Mouse (Mus musculus) liver, postnatal 0 days (tissue): Measurements from ENCODE around the gene Rprml. TPM values are rescaled to one million over a fixed set of nuclear protein-coding genes. Genes with fewer than 3 reads are reported as not detected.

Experiments used
- ATAC-seq: fragments of 200-750 bp; cut with Nextera tagmentation; 2 replicates; pipeline ENCODE4 v1.8.0; 2017; ENCODE audit warnings: mild to moderate bottlenecking, moderate library complexity
- DNase-seq: peaks from one replicate; pipeline ENCODE4 v3.0.0-alpha.2; 2016
- H3K27ac ChIP-seq: fragments of 300-500 bp; sonication (generic); 2 replicates; pipeline ENCODE4 v1.5.1; 2014; ENCODE audit warnings: antibody characterized with exemption, moderate library complexity, mild to moderate bottlenecking, low read depth
- H3K27me3 ChIP-seq: fragments of 300-500 bp; sonication (generic); 2 replicates; pipeline ENCODE4 v1.6.1; 2014; ENCODE audit warnings: low read length, control low read depth, mixed read lengths; ENCODE audit not compliant: insufficient read depth
- H3K36me3 ChIP-seq: fragments of 300-500 bp; sonication (generic); replicated peaks from 2 replicates; pipeline ENCODE4 v1.6.1; 2014; ENCODE audit warnings: mild to moderate bottlenecking, control low read depth, low read length, moderate library complexity, mixed read lengths; ENCODE audit not compliant: insufficient read depth
- H3K4me1 ChIP-seq: fragments of 300-500 bp; sonication (generic); 2 replicates; pipeline ENCODE4 v1.6.1; 2014; ENCODE audit warnings: antibody characterized with exemption, mild to moderate bottlenecking, control low read depth; ENCODE audit not compliant: insufficient read depth
- H3K4me2 ChIP-seq: fragments of 300-500 bp; sonication (generic); 2 replicates; pipeline ENCODE4 v1.6.1; 2014; ENCODE audit warnings: low read depth, mild to moderate bottlenecking, low read length, moderate library complexity, mixed read lengths
- H3K4me3 ChIP-seq: fragments of 300-500 bp; sonication (generic); 2 replicates; pipeline ENCODE4 v1.5.1; 2014; ENCODE audit warnings: low read depth, low read length
- H3K9ac ChIP-seq: fragments of 300-500 bp; sonication (generic); replicated peaks from 2 replicates; pipeline ENCODE4 v1.6.1; 2014; ENCODE audit warnings: mild to moderate bottlenecking, moderate library complexity
- H3K9me3 ChIP-seq: fragments of 300-500 bp; sonication (generic); 2 replicates; pipeline ENCODE4 v1.6.1; 2016; ENCODE audit warnings: mild to moderate bottlenecking, control low read depth, low read length, mixed read lengths
- CTCF ChIP-seq: sonication (generic); IDR thresholded peaks from 2 replicates; pipeline ENCODE4 v1.5.1; 2016; ENCODE audit warnings: antibody characterized with exemption, low read depth
- EP300 ChIP-seq: IDR thresholded peaks from 2 replicates; pipeline ENCODE4 v1.6.1; 2016; ENCODE audit warnings: antibody characterized with exemption, low read depth, mild to moderate bottlenecking
- WGBS: fragments of 180-500 bp; shearing (Covaris S2); extraction: QIAGEN DNeasy Blood & Tissue Kit; methylation state at CpG from one replicate; pipeline ENCODE4 v1.1.7; 2014; ENCODE audit not compliant: insufficient replicate concordance; 5-methylcytosine and 5-hydroxymethylcytosine counted together
- polyA plus RNA-seq: library from polyadenylated mRNA; unstranded; fragments of >200 nt; fragmentation: Nextera tagmentation; extraction: Ambion mirVana; gene quantifications from 2 replicates; pipeline ENCODE4 v1.2.1, GENCODE M21; 2015

Gene Rprml
- polyA plus RNA-seq, 1 experiment from 2014 or later, result not detected

DNA sequence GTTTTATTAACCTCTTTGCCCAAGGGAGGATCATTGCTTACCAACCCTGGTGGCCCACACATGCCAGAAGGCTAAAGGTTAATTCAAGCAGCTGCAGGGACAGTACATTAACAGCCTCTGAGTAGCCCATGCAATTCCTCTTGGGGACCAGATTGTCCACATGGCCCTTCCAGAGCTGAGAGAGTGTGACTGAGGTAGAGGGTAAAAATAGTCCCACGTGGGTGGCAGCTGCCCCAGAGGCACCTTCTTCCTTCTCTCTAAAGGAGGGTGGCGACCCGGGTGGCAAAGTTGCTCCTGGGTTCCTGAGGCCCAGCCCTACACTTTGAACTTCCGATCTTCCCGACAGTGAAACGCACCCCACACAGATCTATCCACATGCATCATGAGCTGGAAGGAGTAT, 3.1 kb upstream of the Rprml start:
- Histone ChIP-seq H3K4me1 (no peaks in the 10 kb centered on the region), H3K9ac (no peak overlapping the region), H3K27ac (no peak overlapping the region), H3K4me2 (no peak overlapping the region), H3K4me3 (no peak overlapping the region), H3K9me3 (no peaks in the 10 kb centered on the region), H3K36me3 (no peaks in the 10 kb centered on the region), H3K27me3 (peaks cover 44% of the 10 kb centered on the region)
- TF ChIP-seq CTCF (no peak), EP300 (no peak)
- 75% methylated on average over 6 of the region's 6 CpGs for WGBS
- ATAC-seq (no peak), DNase-seq (peak; percentile 6)

DNA sequence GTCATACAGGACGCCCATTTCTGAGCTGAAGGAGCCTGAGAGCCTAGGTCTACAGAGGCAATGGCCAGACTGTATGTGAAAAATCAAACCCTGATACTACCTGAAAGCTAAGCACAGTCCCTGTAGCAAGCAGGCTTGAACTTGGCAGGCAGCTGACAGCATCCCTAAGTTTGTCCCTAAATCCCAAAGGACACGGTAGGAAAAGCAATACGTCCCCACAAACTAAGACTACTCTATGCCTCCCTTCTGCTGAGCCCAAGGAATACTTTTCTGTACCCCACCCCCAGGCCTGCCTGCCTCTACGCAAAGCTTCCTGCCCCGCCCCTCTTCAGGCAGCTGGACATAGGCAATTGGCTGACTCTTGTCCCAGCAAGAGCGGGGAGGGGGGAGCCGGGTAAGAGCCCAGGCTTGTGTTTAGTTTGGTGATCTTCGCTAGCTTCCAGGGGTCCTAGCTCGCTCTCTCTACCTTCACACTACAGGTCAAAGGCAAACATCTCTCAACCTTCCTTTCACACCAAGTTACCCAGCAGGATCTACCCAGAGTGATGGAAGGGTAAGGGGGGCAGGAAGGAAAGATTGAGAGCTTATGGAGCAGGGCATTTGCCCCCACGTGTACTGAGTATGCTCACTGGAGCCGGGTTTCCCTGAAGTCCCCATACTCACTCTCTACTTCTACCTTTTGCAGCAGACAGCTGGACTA, 1.3 kb upstream of the Rprml start:
- Histone ChIP-seq H3K27ac (no peak overlapping the region), H3K27me3 (peaks cover 59% of the 10 kb centered on the region), H3K4me2 (no peak overlapping the region), H3K9ac (no peak overlapping the region), H3K9me3 (no peaks in the 10 kb centered on the region), H3K4me3 (no peak overlapping the region), H3K36me3 (no peaks in the 10 kb centered on the region), H3K4me1 (no peaks in the 10 kb centered on the region)
- ATAC-seq, result no peak
- 11% methylated on average over 11 of the region's 11 CpGs for WGBS
- DNase-seq, result no peak
- TF ChIP-seq CTCF, result no peak

DNA sequence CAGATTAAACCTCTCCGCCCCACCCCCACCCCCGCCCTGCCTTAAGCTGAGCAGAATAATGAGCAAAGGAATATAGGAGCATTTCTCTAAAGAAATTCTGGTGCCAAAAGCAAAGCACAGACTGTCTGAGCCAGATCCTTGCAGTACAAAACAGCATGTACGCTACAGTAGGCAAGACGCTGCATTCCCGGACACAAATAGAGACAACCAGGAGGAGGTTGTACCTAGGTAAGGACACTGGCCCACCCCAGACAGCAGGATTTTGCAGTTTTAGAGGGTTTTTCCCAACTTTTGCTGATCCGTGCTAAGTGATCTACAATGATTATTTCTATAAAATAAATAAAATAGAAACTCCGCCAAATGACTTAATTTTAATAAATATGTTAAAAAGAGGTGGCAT, 714 bp upstream of the Rprml start:
- 30% methylated on average over 7 of the region's 7 CpGs for WGBS
- H3K9me3 ChIP-seq, result no peaks in the 10 kb centered on the region
- no peak for ATAC-seq
- DNase-seq, result no peak
- H3K27me3 ChIP-seq, result peaks cover 59% of the 10 kb centered on the region
- no peak overlapping the region for H3K4me3 ChIP-seq
- no peaks in the 10 kb centered on the region for H3K36me3 ChIP-seq
- H3K9ac ChIP-seq, result no peak overlapping the region
- H3K4me1 ChIP-seq, result no peaks in the 10 kb centered on the region
- no peak overlapping the region for H3K4me2 ChIP-seq
- H3K27ac ChIP-seq, result no peak overlapping the region
- no peak for TF ChIP-seq CTCF
- TF ChIP-seq EP300, result no peak

DNA sequence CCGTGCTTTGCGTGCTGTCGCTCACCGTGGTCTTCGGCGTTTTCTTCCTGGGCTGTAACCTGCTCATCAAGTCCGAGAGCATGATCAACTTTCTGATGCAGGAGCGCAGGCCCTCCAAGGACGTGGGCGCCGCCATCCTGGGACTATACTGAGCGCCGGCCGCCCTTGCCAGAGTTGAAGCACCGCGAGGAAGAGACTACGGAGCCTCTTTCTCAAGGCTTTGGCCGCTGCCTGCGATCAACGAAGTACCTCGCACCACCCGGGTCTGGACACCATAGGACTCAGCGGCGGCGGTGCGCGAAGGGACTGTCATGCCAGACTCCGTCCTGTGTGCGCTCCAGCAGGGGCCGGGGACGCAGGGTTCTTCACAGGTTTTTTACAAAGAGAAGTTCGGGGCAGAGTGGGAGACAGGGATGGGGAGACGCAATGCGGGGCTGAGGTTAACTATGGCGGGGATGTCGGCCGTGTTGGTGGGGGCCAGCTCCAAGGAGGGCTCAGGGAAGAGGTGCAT, 668 bp downstream of the Rprml start:
- Histone ChIP-seq H3K9me3 (no peaks in the 10 kb centered on the region), H3K4me3 (0 out of 2 replicates have a peak overlapping the region, but pooled peaks have one; percentile 19), H3K27ac (no peak overlapping the region), H3K36me3 (no peaks in the 10 kb centered on the region), H3K9ac (no peak overlapping the region), H3K4me2 (0 out of 2 replicates have a peak overlapping the region, but pooled peaks have one; percentile 44), H3K4me1 (no peaks in the 10 kb centered on the region), H3K27me3 (peaks cover 62% of the 10 kb centered on the region)
- WGBS, result 3% methylated on average over 37 of the region's 37 CpGs
- ATAC-seq (no peak), DNase-seq (no peak)
- no peak for TF ChIP-seq EP300

DNA sequence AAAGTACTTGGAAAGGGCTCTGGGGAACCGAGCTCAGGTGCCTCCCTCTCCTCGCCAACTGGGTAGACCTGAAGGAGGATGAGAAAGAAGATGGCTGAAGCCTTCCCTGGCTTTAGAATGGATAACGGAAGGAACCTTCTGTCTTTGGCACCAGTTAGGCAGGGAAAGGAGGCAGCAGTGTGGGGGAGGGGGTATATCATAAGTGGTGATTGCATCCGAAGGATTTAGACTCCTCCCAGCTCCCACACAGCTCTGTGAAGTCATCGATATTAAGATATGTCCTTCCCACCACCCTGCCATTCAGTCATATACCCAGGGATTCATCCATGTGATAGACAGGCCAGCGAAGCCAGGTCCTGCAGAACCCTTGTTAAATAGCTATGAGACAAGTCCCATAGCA, 2.1 kb downstream of the Rprml start:
- H3K27me3 ChIP-seq, result peaks cover 62% of the 10 kb centered on the region
- no peak overlapping the region for H3K4me3 ChIP-seq
- no peaks in the 10 kb centered on the region for H3K36me3 ChIP-seq
- DNase-seq, result no peak
- H3K9me3 ChIP-seq, result no peaks in the 10 kb centered on the region
- WGBS, result 72% methylated on average over 6 of the region's 6 CpGs
- H3K9ac ChIP-seq, result no peak overlapping the region
- H3K27ac ChIP-seq, result no peak overlapping the region
- H3K4me1 ChIP-seq, result no peaks in the 10 kb centered on the region
- TF ChIP-seq EP300 (no peak), CTCF (no peak)
- ATAC-seq, result no peak
- H3K4me2 ChIP-seq, result no peak overlapping the region

DNA sequence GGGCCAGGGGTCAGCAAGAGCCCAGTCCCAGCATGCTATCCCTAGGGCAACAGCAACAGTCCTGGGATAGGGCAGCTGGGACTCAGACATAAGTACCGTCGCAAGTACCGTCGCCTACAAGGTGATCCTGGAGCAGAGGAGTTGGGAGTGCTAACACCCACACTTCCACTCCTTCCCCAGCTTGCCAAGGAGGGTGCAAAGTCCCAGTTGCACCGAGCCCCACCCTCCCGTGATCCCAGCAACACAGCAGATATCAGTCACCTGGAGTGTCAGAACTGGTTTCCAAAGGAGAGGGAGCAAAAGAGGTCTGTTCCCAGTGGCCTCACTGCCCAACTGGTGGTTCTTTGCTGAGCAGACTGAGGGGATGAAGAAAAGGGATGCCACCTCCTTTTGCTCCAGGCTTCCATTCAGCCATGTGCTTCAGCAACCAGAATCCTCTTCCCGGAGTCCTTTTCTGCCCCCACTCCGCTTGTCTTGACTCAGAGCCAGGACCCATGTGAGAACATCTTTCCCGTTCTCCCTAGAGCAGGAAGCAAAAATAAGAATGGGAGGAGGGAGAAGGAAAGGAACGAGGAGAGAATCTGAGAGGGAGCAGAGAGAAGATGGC, 4.1 kb downstream of the Rprml start:
- ATAC-seq (no peak), DNase-seq (no peak)
- no peak for TF ChIP-seq EP300
- no peak for TF ChIP-seq CTCF
- WGBS, result 65% methylated on average over 10 of the region's 10 CpGs
- Histone ChIP-seq H3K27ac (no peak overlapping the region), H3K4me1 (no peaks in the 10 kb centered on the region), H3K27me3 (peaks cover 46% of the 10 kb centered on the region), H3K9me3 (no peaks in the 10 kb centered on the region), H3K4me2 (no peak overlapping the region), H3K36me3 (no peaks in the 10 kb centered on the region), H3K9ac (no peak overlapping the region), H3K4me3 (no peak overlapping the region)
